Mouse (Mus musculus) midbrain, embryonic 15.5 days (tissue): ENCODE measurements at regions not wholly inside any gene's neighbourhood (a gene's known extent, or its start where the extent isn't known, plus 50 kb on each side); places are given as distances from the start of the nearest gene placed in this dataset.

ENCODE experiments used
- ATAC-seq: fragments of 200-750 bp; cut with Nextera tagmentation; replicated peaks from 2 replicates; pipeline ENCODE4 v1.8.0; 2017; ENCODE audit warnings: moderate TSS enrichment
- H3K27ac ChIP-seq: fragments of 300-500 bp; sonication (generic); 2 replicates; pipeline ENCODE4 v1.5.1; 2015; ENCODE audit warnings: mild to moderate bottlenecking, inconsistent platforms
- H3K27me3 ChIP-seq: fragments of 300-500 bp; sonication (generic); replicated peaks from 2 replicates; pipeline ENCODE4 v1.6.1; 2015; ENCODE audit warnings: inconsistent platforms
- H3K36me3 ChIP-seq: fragments of 300-500 bp; sonication (generic); replicated peaks from 2 replicates; pipeline ENCODE4 v1.6.1; 2015; ENCODE audit warnings: inconsistent platforms
- H3K4me1 ChIP-seq: fragments of 300-500 bp; sonication (generic); 2 replicates; pipeline ENCODE4 v1.6.1; 2015; ENCODE audit warnings: inconsistent platforms
- H3K4me2 ChIP-seq: fragments of 300-500 bp; sonication (generic); 2 replicates; pipeline ENCODE4 v1.6.1; 2015; ENCODE audit warnings: inconsistent platforms, mild to moderate bottlenecking, moderate library complexity
- H3K4me3 ChIP-seq: fragments of 300-500 bp; sonication (generic); 2 replicates; pipeline ENCODE4 v1.5.1; 2015; ENCODE audit warnings: mild to moderate bottlenecking, inconsistent platforms
- H3K9ac ChIP-seq: fragments of 300-500 bp; sonication (generic); 2 replicates; pipeline ENCODE4 v1.6.1; 2015; ENCODE audit warnings: mild to moderate bottlenecking, inconsistent platforms
- H3K9me3 ChIP-seq: fragments of 300-500 bp; sonication (generic); 2 replicates; pipeline ENCODE4 v1.6.1; 2016; ENCODE audit warnings: inconsistent platforms
- WGBS: fragments of 180-500 bp; shearing (Covaris S2); methylation state at CpG from one replicate; pipeline ENCODE4 v1.1.7; 2015; ENCODE audit warnings: mixed read lengths; 5-methylcytosine and 5-hydroxymethylcytosine counted together

GRCm38 (mm10) chr1:105112762-105113525 is 243.6 kb downstream of the Rnf152 start:
- Histone ChIP-seq H3K27ac (no peak overlapping the region), H3K4me2 (no peak overlapping the region), H3K4me3 (no peak overlapping the region), H3K9ac (no peak overlapping the region), H3K9me3 (no peaks in the 10 kb centered on the region), H3K4me1 (peaks cover 4% of the 10 kb centered on the region; the same call in 1 of the 2 replicates), H3K36me3 (no peaks in the 10 kb centered on the region), H3K27me3 (no peaks in the 10 kb centered on the region)
- no peak for ATAC-seq
- 86% methylated on average over 1 of the region's 1 CpGs for WGBS

- no peaks in the 10 kb centered on the region for H3K9me3 ChIP-seq
- 34% methylated on average over 4 of the region's 4 CpGs for WGBS
- peaks cover 4% of the 10 kb centered on the region; the same call in 1 of the 2 replicates for H3K4me1 ChIP-seq
- H3K27ac ChIP-seq = peak overlapping the region; percentile 25; the same call in 1 of the 2 replicates
- H3K4me3 ChIP-seq = no peak overlapping the region
- H3K27me3 ChIP-seq = no peaks in the 10 kb centered on the region
- peak; percentile 58 for ATAC-seq
- H3K36me3 ChIP-seq = no peaks in the 10 kb centered on the region
- H3K9ac ChIP-seq = no peak overlapping the region
- H3K4me2 ChIP-seq = no peak overlapping the region
Observed at GRCm38 (mm10) chr1:105111236-105111635, 245.3 kb downstream of the Rnf152 start.

GRCm38 (mm10) chr1:105110581-105111210 is 245.8 kb downstream of the Rnf152 start:
- Histone ChIP-seq H3K27me3 (no peaks in the 10 kb centered on the region), H3K4me1 (peaks cover 4% of the 10 kb centered on the region; the same call in 1 of the 2 replicates), H3K9ac (no peak overlapping the region), H3K4me3 (no peak overlapping the region), H3K36me3 (no peaks in the 10 kb centered on the region), H3K9me3 (no peaks in the 10 kb centered on the region), H3K4me2 (no peak overlapping the region), H3K27ac (no peak overlapping the region)
- ATAC-seq = no peak
- WGBS = 88% methylated on average over 1 of the region's 1 CpGs

- no peak for ATAC-seq
- Histone ChIP-seq H3K9ac (no peak overlapping the region), H3K27ac (no peak overlapping the region), H3K4me3 (no peak overlapping the region), H3K9me3 (no peaks in the 10 kb centered on the region), H3K36me3 (no peaks in the 10 kb centered on the region), H3K4me2 (no peak overlapping the region), H3K4me1 (peaks cover 4% of the 10 kb centered on the region; the same call in 1 of the 2 replicates), H3K27me3 (no peaks in the 10 kb centered on the region)
- 86% methylated on average over 4 of the region's 4 CpGs for WGBS
Observed at GRCm38 (mm10) chr1:105107836-105108235, 248.7 kb downstream of the Rnf152 start.

- Histone ChIP-seq H3K4me3 (no peak overlapping the region), H3K27ac (no peak overlapping the region), H3K4me1 (peaks cover 4% of the 10 kb centered on the region; the same call in 1 of the 2 replicates), H3K9ac (no peak overlapping the region), H3K27me3 (no peaks in the 10 kb centered on the region), H3K9me3 (no peaks in the 10 kb centered on the region), H3K36me3 (no peaks in the 10 kb centered on the region), H3K4me2 (no peak overlapping the region)
- 89% methylated on average over 1 of the region's 1 CpGs for WGBS
- no peak for ATAC-seq
Observed at GRCm38 (mm10) chr1:105107257-105107656, 249.3 kb downstream of the Rnf152 start.

- no peaks in the 10 kb centered on the region for H3K9me3 ChIP-seq
- H3K9ac ChIP-seq = no peak overlapping the region
- no peak overlapping the region for H3K4me3 ChIP-seq
- no peak for ATAC-seq
- no peaks in the 10 kb centered on the region for H3K4me1 ChIP-seq
- H3K4me2 ChIP-seq = no peak overlapping the region
- H3K27ac ChIP-seq = no peak overlapping the region
- no peaks in the 10 kb centered on the region for H3K36me3 ChIP-seq
- no peaks in the 10 kb centered on the region for H3K27me3 ChIP-seq
Observed at GRCm38 (mm10) chr1:105105211-105105610, 251.3 kb downstream of the Rnf152 start.

GRCm38 (mm10) chr1:105095091-105095490 is 261.4 kb downstream of the Rnf152 start:
- WGBS = 43% methylated on average over 2 of the region's 2 CpGs
- H3K27me3 ChIP-seq = no peaks in the 10 kb centered on the region

GRCm38 (mm10) chr1:105094500-105094899 is 262.0 kb downstream of the Rnf152 start:
- ATAC-seq = no peak
- Histone ChIP-seq H3K4me1 (no peaks in the 10 kb centered on the region), H3K4me3 (no peak overlapping the region), H3K9me3 (no peaks in the 10 kb centered on the region), H3K4me2 (no peak overlapping the region), H3K27me3 (no peaks in the 10 kb centered on the region), H3K36me3 (no peaks in the 10 kb centered on the region), H3K9ac (no peak overlapping the region), H3K27ac (no peak overlapping the region)
- WGBS = 80% methylated on average over 3 of the region's 3 CpGs

More at GRCm38 (mm10) chr1:105095091-105095490, 261.4 kb downstream of the Rnf152 start:
- no peaks in the 10 kb centered on the region for H3K9me3 ChIP-seq
- no peak overlapping the region for H3K4me2 ChIP-seq
- ATAC-seq = no peak
- no peaks in the 10 kb centered on the region for H3K36me3 ChIP-seq
- no peaks in the 10 kb centered on the region for H3K4me1 ChIP-seq
- no peak overlapping the region for H3K9ac ChIP-seq
- H3K27ac ChIP-seq = no peak overlapping the region
- H3K4me3 ChIP-seq = no peak overlapping the region

GRCm38 (mm10) chr1:105093875-105094274 is 262.6 kb downstream of the Rnf152 start:
- Histone ChIP-seq H3K4me1 (no peaks in the 10 kb centered on the region), H3K9me3 (no peaks in the 10 kb centered on the region), H3K9ac (no peak overlapping the region), H3K27ac (no peak overlapping the region), H3K27me3 (no peaks in the 10 kb centered on the region), H3K4me3 (no peak overlapping the region), H3K4me2 (no peak overlapping the region), H3K36me3 (no peaks in the 10 kb centered on the region)
- ATAC-seq = no peak
- 88% methylated on average over 3 of the region's 3 CpGs for WGBS

GRCm38 (mm10) chr1:105093012-105093411 is 263.5 kb downstream of the Rnf152 start:
- Histone ChIP-seq H3K27ac (no peak overlapping the region), H3K27me3 (no peaks in the 10 kb centered on the region), H3K4me1 (no peaks in the 10 kb centered on the region), H3K9me3 (no peaks in the 10 kb centered on the region), H3K9ac (no peak overlapping the region), H3K4me2 (no peak overlapping the region), H3K36me3 (no peaks in the 10 kb centered on the region), H3K4me3 (no peak overlapping the region)
- no peak for ATAC-seq
- 53% methylated on average over 1 of the region's 1 CpGs for WGBS

GRCm38 (mm10) chr1:105092309-105092904 is 264.1 kb downstream of the Rnf152 start:
- Histone ChIP-seq H3K27ac (no peak overlapping the region), H3K4me1 (no peaks in the 10 kb centered on the region), H3K9ac (no peak overlapping the region), H3K27me3 (no peaks in the 10 kb centered on the region), H3K9me3 (no peaks in the 10 kb centered on the region), H3K4me2 (no peak overlapping the region), H3K4me3 (no peak overlapping the region), H3K36me3 (no peaks in the 10 kb centered on the region)
- WGBS = 11% methylated on average over 6 of the region's 6 CpGs
- peak; percentile 69 for ATAC-seq

- H3K4me1 ChIP-seq = no peaks in the 10 kb centered on the region
- H3K27me3 ChIP-seq = no peaks in the 10 kb centered on the region
- no peak overlapping the region for H3K4me3 ChIP-seq
- no peak overlapping the region for H3K9ac ChIP-seq
- ATAC-seq = no peak
- H3K27ac ChIP-seq = no peak overlapping the region
- no peaks in the 10 kb centered on the region for H3K36me3 ChIP-seq
- 77% methylated on average over 7 of the region's 7 CpGs for WGBS
- no peaks in the 10 kb centered on the region for H3K9me3 ChIP-seq
- no peak overlapping the region for H3K4me2 ChIP-seq
Observed at GRCm38 (mm10) chr1:105088765-105089520, 267.6 kb downstream of the Rnf152 start.
